In genomic region chr9:42094028-42094551, GRCm38 (mm10) we compare ENCODE assay signal across 17 mouse cellular contexts. TPM values are rescaled to one million over a fixed set of nuclear protein-coding genes. Genes with fewer than 3 reads are reported as not detected.
DNase-seq lines count a peak whose midpoint lies in the region; ATAC-seq and TF ChIP-seq lines count a peak whose summit lies in the region.
"Had no signal": no experiment of that assay in that cellular context is flagged by ENCODE, and none has a peak within 500 bp of the region (broad histone marks: within the 10 kb centered on the region; RNA-seq: fewer than 3 reads in every experiment).

No protein-coding gene starts in this region.

- H3K36me3 ChIP-seq in stomach, embryonic 16.5 days (ENCODE audit: control insufficient read depth, insufficient read depth, low read length), result no peaks in the 10 kb centered on the region
- H3K36me3 ChIP-seq in stomach, postnatal 0 days (ENCODE audit: control insufficient read depth, insufficient read depth, low read length), result 0 out of 2 replicates have a peak, but pooled peaks cover 2% of the 10 kb centered on the region
- H3K36me3 ChIP-seq in splenic B cell, adult 2 months (ENCODE audit: control insufficient read depth, insufficient read depth, low read length, poor library complexity, severe bottlenecking), result peaks cover 20% of the 10 kb centered on the region
- H3K36me3 ChIP-seq in kidney, embryonic 14.5 days (ENCODE audit: control insufficient read depth, insufficient read depth, low read length), result no peaks in the 10 kb centered on the region
- H3K36me3 ChIP-seq: G1E; heart, embryonic 15.5 days; intestine, embryonic 15.5 days; liver, embryonic 13.5 days had no signal

- no peak for TF ChIP-seq EP300 in stomach, postnatal 0 days (optimal IDR thresholded peaks at IDR 0.05)

- peak; percentile 40 for DNase-seq in layer of hippocampus, adult 9-11 months
- no peak for DNase-seq in layer of hippocampus, adult 11-12 months (ENCODE audit: low spot score)
- DNase-seq in stomach, postnatal 0 days (ENCODE audit: low spot score), result no peak
- peak; percentile 76 for DNase-seq in brain, adult 2 months (ENCODE audit: low read depth, low spot score)
- peak; percentile 47 for DNase-seq in splenic B cell, adult 2 months (ENCODE audit: low read depth, low spot score)
- no peak for DNase-seq in yolk sac, embryonic 10.5 days (ENCODE audit: low spot score)
- DNase-seq: cerebellum, adult 8-10 months; embryo, embryonic 11 days; liver, embryonic 13.5 days; thymus, postnatal 36 days had no signal

- no peaks in the 10 kb centered on the region for H3K27me3 ChIP-seq in stomach, embryonic 16.5 days (ENCODE audit: control insufficient read depth, insufficient read depth, low read length)
- H3K27me3 ChIP-seq in stomach, postnatal 0 days (ENCODE audit: control insufficient read depth, insufficient read depth, low read length), result no peaks in the 10 kb centered on the region
- no peaks in the 10 kb centered on the region for H3K27me3 ChIP-seq in splenic B cell, adult 2 months (ENCODE audit: control insufficient read depth, insufficient read depth, low read length, poor library complexity, severe bottlenecking)
- no peaks in the 10 kb centered on the region for H3K27me3 ChIP-seq in kidney, embryonic 14.5 days (ENCODE audit: control insufficient read depth, insufficient read depth, low read length)
- H3K27me3 ChIP-seq: heart, embryonic 15.5 days; hindbrain, embryonic 12.5 days; intestine, embryonic 15.5 days; liver, embryonic 13.5 days had no signal

- no peak for ATAC-seq in stomach, embryonic 16.5 days (ENCODE audit: insufficient read depth, low FRiP score)
- no peak for ATAC-seq in stomach, postnatal 0 days (ENCODE audit: low FRiP score, low TSS enrichment)
- no peak for ATAC-seq in kidney, embryonic 14.5 days (ENCODE audit: low FRiP score, low TSS enrichment)
- ATAC-seq: forebrain, embryonic 16.5 days had no signal

- H3K27ac ChIP-seq in stomach, embryonic 16.5 days (ENCODE audit: low read length), result peak overlapping the region; percentile 63; the same call in 1 of the 2 replicates
- no peak overlapping the region for H3K27ac ChIP-seq in stomach, postnatal 0 days (replicated peaks)
- H3K27ac ChIP-seq in kidney, embryonic 14.5 days (ENCODE audit: low read depth, low read length), result no peak overlapping the region
- H3K27ac ChIP-seq: heart, embryonic 15.5 days; hindbrain, embryonic 12.5 days; intestine, embryonic 15.5 days; liver, embryonic 13.5 days had no signal

- peaks cover 6% of the 10 kb centered on the region for H3K4me1 ChIP-seq in stomach, embryonic 16.5 days (ENCODE audit: control insufficient read depth, insufficient read depth, low read length)
- H3K4me1 ChIP-seq in stomach, postnatal 0 days (replicated peaks; ENCODE audit: control insufficient read depth, insufficient read depth), result no peaks in the 10 kb centered on the region
- no peaks in the 10 kb centered on the region for H3K4me1 ChIP-seq in kidney, embryonic 14.5 days (ENCODE audit: control insufficient read depth, insufficient read depth, low read length)
- H3K4me1 ChIP-seq: hindbrain, embryonic 12.5 days; liver, embryonic 13.5 days had no signal

- 68% methylated on average over 7 of the region's 7 CpGs for WGBS in stomach, embryonic 16.5 days
- 68% methylated on average over 7 of the region's 7 CpGs for WGBS in stomach, postnatal 0 days
- WGBS in kidney, embryonic 14.5 days, result 81% methylated on average over 7 of the region's 7 CpGs

- no peak overlapping the region for H3K9ac ChIP-seq in stomach, embryonic 16.5 days (ENCODE audit: low read length)
- no peak overlapping the region for H3K9ac ChIP-seq in stomach, postnatal 0 days (ENCODE audit: low read length)
- H3K9ac ChIP-seq in kidney, embryonic 14.5 days (ENCODE audit: low read depth, low read length), result no peak overlapping the region
- H3K9ac ChIP-seq: heart, embryonic 15.5 days; hindbrain, embryonic 12.5 days; intestine, embryonic 15.5 days; liver, embryonic 13.5 days had no signal

- TF ChIP-seq CTCF in stomach, postnatal 0 days (IDR thresholded peaks at IDR 0.05; ENCODE audit: low read depth), result no peak

- no peak overlapping the region for H3K4me2 ChIP-seq in stomach, embryonic 16.5 days (ENCODE audit: low read depth, low read length)
- no peak overlapping the region for H3K4me2 ChIP-seq in stomach, postnatal 0 days (replicated peaks; ENCODE audit: low read depth)
- no peak overlapping the region for H3K4me2 ChIP-seq in kidney, embryonic 14.5 days (replicated peaks; ENCODE audit: low read depth, low read length)
- H3K4me2 ChIP-seq: heart, embryonic 15.5 days; hindbrain, embryonic 12.5 days; intestine, embryonic 15.5 days; liver, embryonic 13.5 days had no signal

- H3K4me3 ChIP-seq in stomach, embryonic 16.5 days (replicated peaks; ENCODE audit: low read length), result no peak overlapping the region
- H3K4me3 ChIP-seq in stomach, postnatal 0 days (ENCODE audit: low read depth, low read length), result no peak overlapping the region
- no peak overlapping the region for H3K4me3 ChIP-seq in kidney, embryonic 14.5 days (ENCODE audit: low read length)
- H3K4me3 ChIP-seq: heart, embryonic 15.5 days; hindbrain, embryonic 12.5 days; intestine, embryonic 15.5 days; liver, embryonic 13.5 days had no signal

- no peaks in the 10 kb centered on the region for H3K9me3 ChIP-seq in stomach, embryonic 16.5 days (replicated peaks; ENCODE audit: control insufficient read depth, low read length)
- H3K9me3 ChIP-seq in stomach, postnatal 0 days (ENCODE audit: control insufficient read depth, low read length), result no peaks in the 10 kb centered on the region
- no peaks in the 10 kb centered on the region for H3K9me3 ChIP-seq in kidney, embryonic 14.5 days (ENCODE audit: control insufficient read depth, low read length)
- H3K9me3 ChIP-seq: heart, embryonic 15.5 days; hindbrain, embryonic 12.5 days; intestine, embryonic 15.5 days; liver, embryonic 13.5 days had no signal

RNA-seq across cellular contexts. Expression of gene Sorl1, which starts 30.0 kb away (rescaled TPM):
- polyA plus RNA-seq in stomach, embryonic 16.5 days (2015; fragmentation: Nextera tagmentation; extraction: Ambion mirVana), result 12.0 and 12.9 TPM in 2 replicates
- polyA plus RNA-seq in stomach, postnatal 0 days (2015; fragmentation: Nextera tagmentation; extraction: Ambion mirVana), result 7.1 and 8.8 TPM in 2 replicates
- polyA plus RNA-seq in kidney, embryonic 14.5 days (2014; fragmentation: Nextera tagmentation; extraction: Ambion mirVana), result 9.1 and 11.5 TPM in 2 replicates

Comparison
In these comparisons a context has a peak if more than half of its experiments do, and no peak if none do; other contexts are left out.
1. DNase-seq: peak in layer of hippocampus, adult 9-11 months (single experiment), brain, adult 2 months (single experiment) and splenic B cell, adult 2 months (single experiment); none in layer of hippocampus, adult 11-12 months (single experiment), stomach, postnatal 0 days (single experiment) and yolk sac, embryonic 10.5 days (single experiment).